Mouse (Mus musculus) CD8-positive naive resting alpha-beta T cell, adult 57 days (primary cell): ENCODE measurements around the gene Gm12794. TPM values are rescaled to one million over a fixed set of nuclear protein-coding genes. Genes with fewer than 3 reads are reported as not detected.

Experiments used
- total RNA-seq: library from RNA; stranded (reverse); gene quantifications from one replicate; pipeline ENCODE4 v1.2.4, GENCODE M21; 2023

Gene Gm12794
- total RNA-seq, result not detected

GRCm38 (mm10) chr4:101940107-101940506, at the start of gene Gm12794:
Gene Gm12794 (plus strand): TSS chr4:101940407.

DNA sequence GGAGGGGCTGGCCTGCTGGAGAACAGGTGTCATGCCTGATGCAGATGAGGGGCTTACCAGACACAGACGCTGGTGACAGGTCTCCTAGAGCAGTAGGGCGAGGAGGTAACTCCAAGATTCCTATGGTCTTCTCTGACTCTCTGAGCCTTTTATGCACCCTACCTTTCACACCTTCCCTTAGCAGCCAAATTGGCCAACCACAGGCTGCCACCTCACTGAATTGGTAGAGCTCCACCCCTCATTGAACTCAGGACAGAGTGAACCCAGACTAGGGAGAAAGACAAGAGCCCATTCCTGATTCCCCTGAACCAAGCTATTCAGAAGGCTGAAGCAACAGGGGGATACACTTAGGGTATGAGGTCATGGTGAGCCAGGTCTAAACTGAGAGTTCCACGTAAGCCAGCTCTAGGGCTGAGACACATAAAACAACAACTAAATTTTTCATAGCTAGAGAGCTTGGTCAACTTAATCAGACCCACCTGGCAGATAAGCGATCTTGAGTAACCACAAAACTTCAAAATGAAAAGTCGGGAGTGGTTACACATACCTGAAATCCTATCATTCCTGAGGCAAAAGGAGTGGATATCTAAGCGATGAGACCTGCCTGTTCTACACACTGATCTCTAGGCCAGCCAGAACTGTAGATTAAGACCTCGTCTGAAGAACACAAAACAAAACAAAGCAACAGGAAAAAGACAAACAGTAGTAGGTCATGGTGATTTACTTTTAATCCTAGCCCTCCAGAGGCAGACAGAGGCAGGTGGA, 46.4 kb upstream of the Gm12794 start, which contains the start of gene C130073F10Rik:
TSS of gene C130073F10Rik (minus strand) at position 134 of the 765 bp plus-strand sequence.

DNA sequence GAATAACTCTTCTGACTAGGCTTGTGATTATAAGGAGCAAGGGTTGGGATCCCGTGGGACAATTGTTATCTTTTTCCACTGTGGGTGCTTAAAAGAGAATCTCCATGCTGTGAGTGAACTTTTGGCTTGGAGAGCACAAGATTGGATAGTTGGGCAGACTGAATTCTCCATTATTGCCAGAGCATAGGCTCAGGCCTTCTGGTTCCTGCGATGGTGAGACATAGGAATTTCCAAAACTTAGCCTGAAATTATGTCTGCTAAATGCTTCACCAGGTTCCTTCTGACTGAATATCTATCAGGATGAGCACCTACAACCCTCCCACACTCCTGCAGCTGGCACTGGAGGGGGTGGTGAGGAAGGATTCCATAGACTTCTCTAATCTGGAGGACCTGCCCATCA, 31.4 kb upstream of the Gm12794 start, which contains the start of gene Gm12800:
TSS of gene Gm12800 (plus strand) at position 301 of the 400 bp plus-strand sequence.

DNA sequence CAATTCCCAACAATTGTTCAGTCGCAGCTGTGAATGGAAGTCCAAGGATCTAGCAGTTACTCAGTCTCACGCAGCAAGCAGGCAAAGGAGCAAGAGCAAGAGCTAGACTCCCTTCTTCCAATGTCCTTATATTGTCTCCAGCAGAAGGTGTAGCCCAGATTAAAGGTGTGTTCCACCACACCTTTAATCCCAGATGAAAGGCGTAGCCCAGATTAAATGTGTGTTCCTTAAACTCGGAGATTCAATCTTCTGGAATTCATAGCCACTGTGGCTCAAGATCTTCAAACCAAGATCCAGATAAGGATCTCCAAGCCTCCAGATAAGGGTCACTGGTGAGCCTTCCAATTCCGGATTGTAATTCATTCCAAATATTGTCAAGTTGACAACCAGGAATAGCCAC, 40.7 kb downstream of the Gm12794 start, which contains the start of gene Gm12790:
TSS of gene Gm12790 (minus strand) at position 101 of the 400 bp plus-strand sequence.

DNA sequence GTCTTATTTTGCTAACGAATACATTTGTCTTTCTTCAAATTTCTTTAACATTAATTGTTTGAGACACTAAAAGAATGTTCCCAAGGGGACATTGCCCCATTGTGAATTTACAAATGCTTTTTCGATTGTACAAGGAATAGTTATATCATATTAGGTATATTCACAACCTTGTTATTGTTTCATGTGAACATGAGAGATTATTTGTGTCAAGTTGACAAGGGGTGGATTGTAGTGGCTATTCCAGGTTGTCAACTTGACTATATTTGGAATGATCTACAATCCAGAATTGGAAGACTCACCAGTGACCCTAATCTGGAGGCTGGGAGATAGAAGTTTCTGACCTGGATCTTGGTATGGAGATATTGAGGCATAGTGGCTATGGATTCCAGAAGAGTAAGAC, 46.1 kb downstream of the Gm12794 start, which contains the start of gene Gm12789:
TSS of gene Gm12789 (plus strand) at position 301 of the 400 bp plus-strand sequence.

Other genes with a start within 250 kb of the Gm12794 start
- gene Lepr, start 223.0 kb upstream of the Gm12794 start, total RNA-seq, result not detected
- not detected for gene B020004J07Rik, start 96.4 kb upstream of the Gm12794 start, total RNA-seq
- not detected for gene C130073F10Rik, start 46.6 kb upstream of the Gm12794 start, total RNA-seq
- gene Gm12800, start 31.3 kb upstream of the Gm12794 start, total RNA-seq, result not detected
- gene Gm12790, start 40.6 kb downstream of the Gm12794 start, total RNA-seq, result not detected
- not detected for gene Gm12789, start 46.2 kb downstream of the Gm12794 start, total RNA-seq
- 143 TPM for gene Pde4b, start 147.1 kb downstream of the Gm12794 start, total RNA-seq